Mouse (Mus musculus) activated CD4-positive, CD25-positive, alpha-beta regulatory T cell, adult 4 months (primary cell): ENCODE data around the gene Amd2. TPM values are rescaled to one million over a fixed set of nuclear protein-coding genes. Genes with fewer than 3 reads are reported as not detected.

Experiments used
- ATAC-seq: one replicate; pipeline ENCODE4 v1.8.0; 2017
- polyA plus RNA-seq, 2 experiments: library from polyadenylated mRNA; unstranded; fragments of 100-300 nt; shearing (Covaris generic); gene quantifications; one replicate each; pipeline ENCODE4 v1.2.1; 2017

Gene Amd2
- 1 to 10 TPM; 1.7 to 3.4 TPM for polyA plus RNA-seq

DNA sequence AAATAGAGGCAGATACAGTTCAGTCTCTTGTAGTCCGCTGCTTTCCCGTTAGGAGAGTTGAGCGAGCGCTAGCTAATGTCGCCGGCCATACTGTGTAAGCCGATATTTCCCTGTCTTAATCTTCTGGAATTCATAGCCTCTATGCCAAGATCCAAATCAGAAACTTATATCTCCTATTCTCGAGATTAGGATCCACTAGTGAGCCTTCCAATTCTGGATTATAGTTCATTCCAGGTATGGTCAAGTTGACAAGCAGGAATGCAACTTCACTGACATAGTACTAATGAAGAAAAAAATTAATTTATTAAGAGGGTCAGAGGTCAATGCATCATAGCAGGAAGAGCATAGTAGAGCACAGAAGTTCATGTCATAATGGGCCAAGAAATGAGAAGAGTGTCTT, at the start of gene Amd2:
Gene Amd2, minus strand, starts transcription at position 101 of the 400 bp plus-strand sequence.
- ATAC-seq = no peak

DNA sequence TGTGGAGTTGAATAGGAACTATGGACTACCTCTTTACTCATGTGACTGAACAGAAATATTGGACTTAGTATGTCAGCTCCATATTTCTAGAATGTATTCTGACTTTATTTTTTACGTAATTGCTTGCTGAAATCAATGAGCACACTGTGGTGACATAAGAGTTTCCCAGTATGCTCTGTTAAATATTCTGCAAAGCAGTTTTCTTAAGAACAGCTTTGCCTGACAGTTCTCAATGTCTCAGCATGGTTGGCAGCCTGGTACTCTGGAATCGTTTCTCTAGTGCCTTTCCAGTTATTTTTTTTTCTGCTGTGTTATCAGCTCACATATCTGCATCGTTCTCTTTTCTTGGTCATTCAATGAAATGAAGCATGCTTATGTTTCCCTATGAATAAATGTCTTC, 49.6 kb upstream of the Amd2 start:
- ATAC-seq = no peak

DNA sequence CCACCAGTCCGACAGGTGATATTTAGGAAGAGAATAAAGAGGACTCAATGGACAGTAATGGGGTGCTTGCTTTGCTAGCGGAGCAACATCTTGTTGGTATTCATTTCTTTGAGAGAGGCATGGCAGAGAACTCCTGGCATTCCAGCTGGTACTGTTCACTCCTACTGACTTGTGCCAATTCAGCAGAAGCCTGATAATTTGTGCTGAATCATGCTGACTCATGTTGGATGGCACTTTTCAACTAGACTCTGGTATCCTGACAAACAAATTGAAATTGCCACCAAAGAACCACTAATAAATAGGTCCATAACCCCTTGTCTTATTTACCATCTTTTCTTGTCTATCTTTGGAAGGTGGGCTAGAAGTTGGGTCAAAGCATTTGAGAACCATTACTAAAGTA, 25.9 kb upstream of the Amd2 start:
- no peak for ATAC-seq

DNA sequence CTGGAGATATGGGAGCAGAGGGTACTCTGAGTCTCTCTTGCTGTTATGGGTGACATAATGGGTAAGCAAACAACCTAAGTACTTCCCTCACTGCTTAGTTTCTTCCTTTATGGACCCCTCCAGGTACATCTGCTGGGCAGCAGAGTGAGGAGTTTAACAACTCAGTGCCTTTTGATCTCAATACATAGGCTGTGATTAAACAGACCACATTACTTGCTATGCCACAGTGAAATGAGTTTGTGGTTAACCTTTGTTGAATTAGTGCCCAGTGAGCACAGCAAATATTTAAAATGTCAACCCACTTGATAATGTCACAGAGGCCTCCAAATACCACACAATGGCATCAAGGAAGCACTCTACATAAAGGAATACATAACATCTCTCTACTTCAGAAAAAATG, 2.6 kb upstream of the Amd2 start:
- ATAC-seq = no peak
